In genomic region chr11:111791267-111791926, GRCm38 (mm10) we compare ENCODE assay signal across 16 mouse cellular contexts.
"Had no signal": no experiment of that assay in that cellular context is flagged by ENCODE, and none has a peak within 500 bp of the region (broad histone marks: within the 10 kb centered on the region; RNA-seq: fewer than 3 reads in every experiment).

No protein-coding gene starts in this region.

- H3K27ac ChIP-seq: kidney, postnatal 0 days; layer of hippocampus, adult 2 months; left cerebral cortex, adult 2 months; liver, embryonic 13.5 days; lung, embryonic 15.5 days; midbrain, embryonic 12.5 days; midbrain, embryonic 15.5 days; neural tube, embryonic 13.5 days had no signal

- H3K27me3 ChIP-seq: liver, embryonic 13.5 days; lung, embryonic 15.5 days; midbrain, embryonic 12.5 days; midbrain, embryonic 15.5 days; neural tube, embryonic 13.5 days had no signal

- H3K4me2 ChIP-seq: liver, embryonic 13.5 days; lung, embryonic 15.5 days; midbrain, embryonic 12.5 days; midbrain, embryonic 15.5 days; neural tube, embryonic 13.5 days had no signal

- DNase-seq: kidney, adult 2 months; kidney, postnatal 25 days; layer of hippocampus, adult 9-11 months; layer of hippocampus, postnatal 36 days; liver, embryonic 13.5 days; retina, postnatal 1 day; thymus, adult 18-20 months; thymus, postnatal 36 days had no signal

- H3K9me3 ChIP-seq: liver, embryonic 13.5 days; lung, embryonic 15.5 days; midbrain, embryonic 12.5 days; midbrain, embryonic 15.5 days; neural tube, embryonic 13.5 days had no signal

- H3K4me1 ChIP-seq: liver, embryonic 13.5 days; lung, embryonic 15.5 days; midbrain, embryonic 12.5 days; midbrain, embryonic 15.5 days; neural tube, embryonic 13.5 days had no signal

- H3K36me3 ChIP-seq: liver, embryonic 13.5 days; lung, embryonic 15.5 days; midbrain, embryonic 12.5 days; midbrain, embryonic 15.5 days; neural tube, embryonic 13.5 days had no signal

- ATAC-seq: intestine, postnatal 0 days; midbrain, embryonic 15.5 days had no signal

- H3K9ac ChIP-seq: liver, embryonic 13.5 days; lung, embryonic 15.5 days; midbrain, embryonic 12.5 days; midbrain, embryonic 15.5 days; neural tube, embryonic 13.5 days had no signal

- H3K4me3 ChIP-seq: layer of hippocampus, adult 2 months; left cerebral cortex, adult 2 months; liver, embryonic 13.5 days; lung, embryonic 15.5 days; midbrain, embryonic 12.5 days; midbrain, embryonic 15.5 days; neural tube, embryonic 13.5 days had no signal
